Mouse (Mus musculus) midbrain, embryonic 16.5 days (tissue): ENCODE measurements around the gene Asb7. TPM values are rescaled to one million over a fixed set of nuclear protein-coding genes. Genes with fewer than 3 reads are reported as not detected.

ENCODE experiments used
- ATAC-seq: fragments of 200-750 bp; cut with Nextera tagmentation; 2 replicates; pipeline ENCODE4 v1.8.0; 2017; ENCODE audit warnings: moderate TSS enrichment
- H3K27ac ChIP-seq: fragments of 300-500 bp; sonication (generic); 2 replicates; pipeline ENCODE4 v1.5.1; 2014; ENCODE audit warnings: mild to moderate bottlenecking, low read length, mixed read lengths
- H3K27me3 ChIP-seq: fragments of 300-500 bp; sonication (generic); 2 replicates; pipeline ENCODE4 v1.6.1; 2014; ENCODE audit warnings: low read depth, low read length, mixed read lengths; ENCODE audit not compliant: control insufficient read depth, insufficient read depth
- H3K36me3 ChIP-seq: fragments of 300-500 bp; sonication (generic); 2 replicates; pipeline ENCODE4 v1.6.1; 2014; ENCODE audit warnings: mild to moderate bottlenecking, low read length, moderate library complexity, mixed read lengths; ENCODE audit not compliant: control insufficient read depth, insufficient read depth
- H3K4me1 ChIP-seq: fragments of 300-500 bp; sonication (generic); 2 replicates; pipeline ENCODE4 v1.6.1; 2014; ENCODE audit warnings: mild to moderate bottlenecking, low read length, mixed read lengths; ENCODE audit not compliant: control insufficient read depth, insufficient read depth
- H3K4me2 ChIP-seq: fragments of 300-500 bp; sonication (generic); 2 replicates; pipeline ENCODE4 v1.6.1; 2014; ENCODE audit warnings: mild to moderate bottlenecking, low read length, mixed read lengths
- H3K4me3 ChIP-seq: fragments of 300-500 bp; sonication (generic); 2 replicates; pipeline ENCODE4 v1.5.1; 2014; ENCODE audit warnings: low read depth, mild to moderate bottlenecking, low read length, moderate library complexity, mixed read lengths
- H3K9ac ChIP-seq: fragments of 300-500 bp; sonication (generic); 2 replicates; pipeline ENCODE4 v1.6.1; 2014; ENCODE audit warnings: low read depth, low read length, mixed read lengths
- H3K9me3 ChIP-seq: fragments of 300-500 bp; sonication (generic); replicated peaks from 2 replicates; pipeline ENCODE4 v1.6.1; 2014; ENCODE audit warnings: mild to moderate bottlenecking, low read length, mixed read lengths; ENCODE audit not compliant: control insufficient read depth, poor library complexity, severe bottlenecking
- WGBS: fragments of 180-500 bp; shearing (Covaris S2); extraction: QIAGEN DNeasy Blood & Tissue Kit; methylation state at CpG from one replicate; pipeline ENCODE4 v1.1.7; 2014; 5-methylcytosine and 5-hydroxymethylcytosine counted together
- polyA plus RNA-seq: library from polyadenylated mRNA; unstranded; fragments of >200 nt; fragmentation: Nextera tagmentation; extraction: Ambion mirVana; gene quantifications from 2 replicates; pipeline ENCODE4 v1.2.1, GENCODE M21; 2015

The Asb7 gene
- polyA plus RNA-seq, 1 experiment from 2014 or later = 15.9 TPM

- no peak for ATAC-seq
Measured at GRCm38 (mm10) chr7:66663548-66663947, 25.8 kb downstream of the Asb7 start.

GRCm38 (mm10) chr7:66661572-66661971, 27.8 kb downstream of the Asb7 start:
- H3K4me2 ChIP-seq = peak overlapping the region; percentile 29; the same call in 1 of the 2 replicates
- no peaks in the 10 kb centered on the region for H3K4me1 ChIP-seq
- H3K27ac ChIP-seq = no peak overlapping the region
- H3K36me3 ChIP-seq = peaks cover 5% of the 10 kb centered on the region; the same call in 1 of the 2 replicates
- WGBS = 11% methylated on average over 8 of the region's 8 CpGs
- H3K27me3 ChIP-seq = no peaks in the 10 kb centered on the region
- no peak overlapping the region for H3K4me3 ChIP-seq
- H3K9me3 ChIP-seq = no peaks in the 10 kb centered on the region
- no peak overlapping the region for H3K9ac ChIP-seq
- peak; percentile 72 for ATAC-seq

More at GRCm38 (mm10) chr7:66663548-66663947, 25.8 kb downstream of the Asb7 start:
- Histone ChIP-seq H3K9me3 (peaks cover 3% of the 10 kb centered on the region; the same call in 1 of the 2 replicates), H3K27me3 (no peaks in the 10 kb centered on the region), H3K36me3 (peaks cover 5% of the 10 kb centered on the region; the same call in 1 of the 2 replicates), H3K4me1 (no peaks in the 10 kb centered on the region), H3K4me3 (no peak overlapping the region), H3K27ac (no peak overlapping the region), H3K9ac (no peak overlapping the region), H3K4me2 (no peak overlapping the region)
- 93% methylated on average over 3 of the region's 3 CpGs for WGBS

- 0 out of 2 replicates have a peak, but pooled peaks have one; percentile 21 for ATAC-seq
- no peaks in the 10 kb centered on the region for H3K9me3 ChIP-seq
- peaks cover 5% of the 10 kb centered on the region; the same call in 1 of the 2 replicates for H3K36me3 ChIP-seq
- H3K9ac ChIP-seq = no peak overlapping the region
- no peaks in the 10 kb centered on the region for H3K27me3 ChIP-seq
- 87% methylated on average over 8 of the region's 8 CpGs for WGBS
- H3K4me1 ChIP-seq = no peaks in the 10 kb centered on the region
- H3K4me2 ChIP-seq = no peak overlapping the region
- H3K27ac ChIP-seq = no peak overlapping the region
- H3K4me3 ChIP-seq = no peak overlapping the region
Measured at GRCm38 (mm10) chr7:66660972-66661371, 28.4 kb downstream of the Asb7 start.

- Histone ChIP-seq H3K36me3 (peaks cover 5% of the 10 kb centered on the region; the same call in 1 of the 2 replicates), H3K27me3 (no peaks in the 10 kb centered on the region), H3K4me2 (no peak overlapping the region), H3K4me1 (no peaks in the 10 kb centered on the region), H3K4me3 (no peak overlapping the region), H3K27ac (no peak overlapping the region), H3K9me3 (no peaks in the 10 kb centered on the region), H3K9ac (no peak overlapping the region)
- ATAC-seq = no peak
- WGBS = 78% methylated on average over 7 of the region's 7 CpGs
Measured at GRCm38 (mm10) chr7:66660291-66660690, 29.1 kb downstream of the Asb7 start.

- WGBS = 80% methylated on average over 9 of the region's 9 CpGs
- no peak overlapping the region for H3K4me3 ChIP-seq
- ATAC-seq = no peak
Measured at GRCm38 (mm10) chr7:66655471-66655870, 33.9 kb downstream of the Asb7 start.

GRCm38 (mm10) chr7:66653596-66653995, 35.8 kb downstream of the Asb7 start:
- Histone ChIP-seq H3K9me3 (no peaks in the 10 kb centered on the region), H3K27me3 (no peaks in the 10 kb centered on the region), H3K4me3 (no peak overlapping the region), H3K36me3 (peaks cover under 1% of the 10 kb centered on the region), H3K4me1 (no peaks in the 10 kb centered on the region), H3K9ac (no peak overlapping the region), H3K4me2 (no peak overlapping the region), H3K27ac (no peak overlapping the region)
- no peak for ATAC-seq
- 91% methylated on average over 9 of the region's 9 CpGs for WGBS

More at GRCm38 (mm10) chr7:66655471-66655870, 33.9 kb downstream of the Asb7 start:
- Histone ChIP-seq H3K36me3 (peaks cover 5% of the 10 kb centered on the region), H3K27ac (no peak overlapping the region), H3K9me3 (no peaks in the 10 kb centered on the region), H3K9ac (no peak overlapping the region), H3K4me2 (no peak overlapping the region), H3K4me1 (no peaks in the 10 kb centered on the region), H3K27me3 (no peaks in the 10 kb centered on the region)

- no peak overlapping the region for H3K4me2 ChIP-seq
- no peak overlapping the region for H3K4me3 ChIP-seq
- no peaks in the 10 kb centered on the region for H3K27me3 ChIP-seq
- no peak overlapping the region for H3K9ac ChIP-seq
- H3K27ac ChIP-seq = no peak overlapping the region
- H3K36me3 ChIP-seq = no peaks in the 10 kb centered on the region; the same call in none of the 2 replicates
- ATAC-seq = no peak
- WGBS = 95% methylated on average over 4 of the region's 4 CpGs
- no peaks in the 10 kb centered on the region for H3K9me3 ChIP-seq
- H3K4me1 ChIP-seq = no peaks in the 10 kb centered on the region
Measured at GRCm38 (mm10) chr7:66652216-66652615, 37.2 kb downstream of the Asb7 start.

GRCm38 (mm10) chr7:66650883-66651282, 38.5 kb downstream of the Asb7 start:
- Histone ChIP-seq H3K4me3 (no peak overlapping the region), H3K27me3 (no peaks in the 10 kb centered on the region), H3K4me1 (no peaks in the 10 kb centered on the region), H3K27ac (no peak overlapping the region), H3K4me2 (no peak overlapping the region), H3K9ac (no peak overlapping the region), H3K9me3 (no peaks in the 10 kb centered on the region), H3K36me3 (no peaks in the 10 kb centered on the region; the same call in none of the 2 replicates)
- 69% methylated on average over 5 of the region's 5 CpGs for WGBS
- ATAC-seq = 0 out of 2 replicates have a peak, but pooled peaks have one; percentile 36

GRCm38 (mm10) chr7:66649181-66649580, 40.2 kb downstream of the Asb7 start:
- Histone ChIP-seq H3K27ac (no peak overlapping the region), H3K4me3 (no peak overlapping the region), H3K4me2 (no peak overlapping the region), H3K36me3 (no peaks in the 10 kb centered on the region; the same call in 1 of the 2 replicates), H3K4me1 (no peaks in the 10 kb centered on the region), H3K27me3 (no peaks in the 10 kb centered on the region), H3K9me3 (no peaks in the 10 kb centered on the region), H3K9ac (no peak overlapping the region)
- WGBS = 92% methylated on average over 2 of the region's 2 CpGs
- ATAC-seq = no peak
